Mouse (Mus musculus) hindbrain, embryonic 14.5 days (tissue): Measurements from ENCODE around the gene Lrch1. TPM values are rescaled to one million over a fixed set of nuclear protein-coding genes. Genes with fewer than 3 reads are reported as not detected.

Source experiments
- ATAC-seq: fragments of 200-750 bp; cut with Nextera tagmentation; 2 replicates; pipeline ENCODE4 v1.8.0; 2017; ENCODE audit warnings: moderate number of reproducible peaks, mild to moderate bottlenecking, moderate TSS enrichment, moderate library complexity; ENCODE audit not compliant: low FRiP score
- DNase-seq: peaks from one replicate; pipeline ENCODE4 v3.0.0-alpha.2; 2015; ENCODE audit warnings: low spot score
- H3K27ac ChIP-seq: fragments of 300-500 bp; sonication (generic); 2 replicates; pipeline ENCODE4 v1.5.1; 2014; ENCODE audit warnings: mild to moderate bottlenecking, moderate library complexity
- H3K27me3 ChIP-seq: fragments of 300-500 bp; sonication (generic); 2 replicates; pipeline ENCODE4 v1.6.1; 2014; ENCODE audit warnings: mild to moderate bottlenecking, low read length, mixed read lengths; ENCODE audit not compliant: control insufficient read depth, insufficient read depth
- H3K36me3 ChIP-seq: fragments of 300-500 bp; sonication (generic); replicated peaks from 2 replicates; pipeline ENCODE4 v1.6.1; 2014; ENCODE audit not compliant: control insufficient read depth, insufficient read depth
- H3K4me1 ChIP-seq: fragments of 300-500 bp; sonication (generic); replicated peaks from 2 replicates; pipeline ENCODE4 v1.6.1; 2014; ENCODE audit warnings: antibody characterized with exemption, low read length, mixed read lengths; ENCODE audit not compliant: control insufficient read depth, insufficient read depth
- H3K4me2 ChIP-seq: fragments of 300-500 bp; sonication (generic); replicated peaks from 2 replicates; pipeline ENCODE4 v1.6.1; 2014; ENCODE audit warnings: mild to moderate bottlenecking, moderate library complexity
- H3K4me3 ChIP-seq: fragments of 300-500 bp; sonication (generic); replicated peaks from 2 replicates; pipeline ENCODE4 v1.5.1; 2014; ENCODE audit warnings: mild to moderate bottlenecking, low read length
- H3K9ac ChIP-seq: fragments of 300-500 bp; sonication (generic); 2 replicates; pipeline ENCODE4 v1.6.1; 2014
- H3K9me3 ChIP-seq: fragments of 300-500 bp; sonication (generic); 2 replicates; pipeline ENCODE4 v1.6.1; 2016; ENCODE audit warnings: low read length; ENCODE audit not compliant: control insufficient read depth
- WGBS: fragments of 180-500 bp; shearing (Covaris S2); extraction: QIAGEN DNeasy Blood & Tissue Kit; methylation state at CpG from one replicate; pipeline ENCODE4 v1.1.7; 2014; 5-methylcytosine and 5-hydroxymethylcytosine counted together
- polyA plus RNA-seq: library from polyadenylated mRNA; unstranded; fragments of >200 nt; fragmentation: Nextera tagmentation; extraction: Ambion mirVana; gene quantifications from 2 replicates; pipeline ENCODE4 v1.2.1, GENCODE M21; 2014

Gene Lrch1
- polyA plus RNA-seq, 1 experiment from 2014 or later: 22.0 TPM

DNA sequence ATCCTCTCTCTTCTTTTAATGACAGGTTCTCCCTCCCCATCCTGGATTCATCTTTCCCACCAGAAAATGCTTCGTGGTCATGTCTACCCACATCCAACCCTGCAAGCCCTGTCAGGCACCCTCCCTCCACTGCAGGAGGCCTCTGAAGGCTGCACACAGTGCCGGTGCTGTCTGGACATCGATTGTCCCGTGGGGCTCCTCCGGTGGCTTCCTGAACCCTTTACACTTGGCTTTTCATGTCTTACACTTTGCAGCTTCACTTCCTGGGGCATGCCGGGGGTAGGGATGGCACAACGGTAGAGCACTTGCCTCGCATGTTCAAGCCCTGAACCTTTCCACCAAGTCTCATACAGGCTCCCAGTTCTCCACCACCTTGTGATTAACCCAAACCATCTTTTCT, 4.7 kb downstream of the Lrch1 start:
- no peak for DNase-seq
- no peak overlapping the region for H3K9ac ChIP-seq
- H3K27ac ChIP-seq: no peak overlapping the region
- no peak overlapping the region for H3K4me3 ChIP-seq
- no peaks in the 10 kb centered on the region for H3K27me3 ChIP-seq
- ATAC-seq: no peak
- no peaks in the 10 kb centered on the region for H3K36me3 ChIP-seq
- WGBS: 81% methylated on average over 8 of the region's 8 CpGs
- no peaks in the 10 kb centered on the region for H3K9me3 ChIP-seq
- no peak overlapping the region for H3K4me2 ChIP-seq
- peaks cover 15% of the 10 kb centered on the region for H3K4me1 ChIP-seq

DNA sequence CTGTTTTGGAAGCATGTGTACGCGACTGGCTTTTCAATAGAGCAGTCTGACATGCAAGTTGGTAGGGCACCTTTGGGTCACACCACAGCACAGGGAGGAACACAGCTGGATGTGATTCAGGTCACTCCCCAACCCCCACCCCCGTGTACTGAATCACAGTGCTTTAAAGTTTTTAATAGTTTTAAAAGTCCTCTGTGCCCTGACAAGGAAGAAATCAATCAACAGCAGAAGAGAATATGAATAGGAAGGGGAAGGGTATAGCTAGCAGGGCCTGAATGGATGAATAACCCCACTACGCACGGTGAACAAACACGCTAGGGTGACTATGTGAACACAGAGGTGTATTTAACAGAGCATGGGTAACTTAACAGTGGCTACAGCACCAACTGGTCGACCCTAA, 6.1 kb downstream of the Lrch1 start:
- no peak overlapping the region for H3K4me2 ChIP-seq
- DNase-seq (no peak), ATAC-seq (no peak)
- H3K4me3 ChIP-seq: no peak overlapping the region
- H3K9ac ChIP-seq: no peak overlapping the region
- peaks cover 14% of the 10 kb centered on the region for H3K4me1 ChIP-seq
- H3K9me3 ChIP-seq: no peaks in the 10 kb centered on the region
- H3K36me3 ChIP-seq: no peaks in the 10 kb centered on the region
- WGBS: 78% methylated on average over 7 of the region's 7 CpGs
- no peaks in the 10 kb centered on the region for H3K27me3 ChIP-seq
- H3K27ac ChIP-seq: no peak overlapping the region

DNA sequence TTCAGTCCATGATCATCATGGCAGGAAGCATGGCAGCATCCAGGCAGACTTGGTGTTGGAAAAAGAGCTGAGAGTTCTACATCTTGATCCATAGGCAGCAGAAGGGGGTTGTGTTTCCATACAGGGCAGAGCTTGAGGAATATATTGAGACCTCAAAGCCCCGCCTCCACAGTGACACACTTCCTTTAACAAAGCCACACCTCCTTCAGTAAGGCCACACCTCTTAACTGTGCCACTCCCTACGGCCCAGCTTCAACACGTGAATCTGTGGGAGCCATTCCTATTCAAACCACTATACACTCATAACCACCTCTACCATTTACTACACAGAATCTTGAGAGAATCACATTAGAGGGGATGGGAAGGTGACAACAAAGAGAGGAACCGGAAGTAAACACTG, 6.9 kb downstream of the Lrch1 start:
- Histone ChIP-seq H3K36me3 (no peaks in the 10 kb centered on the region), H3K27ac (no peak overlapping the region), H3K4me3 (no peak overlapping the region), H3K27me3 (no peaks in the 10 kb centered on the region), H3K4me1 (peaks cover 7% of the 10 kb centered on the region), H3K9me3 (no peaks in the 10 kb centered on the region), H3K9ac (no peak overlapping the region), H3K4me2 (no peak overlapping the region)
- DNase-seq (no peak), ATAC-seq (no peak)
- WGBS: 92% methylated on average over 4 of the region's 4 CpGs

DNA sequence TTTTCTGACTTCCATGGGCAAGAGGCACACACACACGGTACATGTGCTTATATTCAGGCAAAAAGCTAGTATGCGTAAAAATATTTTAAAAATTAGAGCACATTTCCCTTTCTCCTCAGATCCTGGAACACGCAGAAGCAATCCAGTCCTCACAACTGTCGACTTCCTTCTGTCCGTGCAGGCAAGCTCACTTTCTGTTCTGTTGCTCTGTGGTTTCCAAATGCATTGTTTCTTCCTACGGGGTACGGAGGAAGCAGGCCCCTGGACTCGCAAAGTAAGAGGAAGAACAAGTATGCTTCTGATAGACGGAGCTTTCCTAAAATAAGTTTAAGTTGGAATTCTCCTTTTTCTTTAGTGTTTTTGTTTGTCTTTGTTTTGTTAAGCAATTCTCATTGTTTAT, 8.3 kb downstream of the Lrch1 start:
- no peaks in the 10 kb centered on the region for H3K4me1 ChIP-seq
- no peak overlapping the region for H3K9ac ChIP-seq
- 72% methylated on average over 9 of the region's 9 CpGs for WGBS
- H3K4me2 ChIP-seq: no peak overlapping the region
- H3K27ac ChIP-seq: no peak overlapping the region
- no peaks in the 10 kb centered on the region for H3K9me3 ChIP-seq
- DNase-seq (no peak), ATAC-seq (no peak)
- no peaks in the 10 kb centered on the region for H3K36me3 ChIP-seq
- H3K4me3 ChIP-seq: no peak overlapping the region
- H3K27me3 ChIP-seq: no peaks in the 10 kb centered on the region

DNA sequence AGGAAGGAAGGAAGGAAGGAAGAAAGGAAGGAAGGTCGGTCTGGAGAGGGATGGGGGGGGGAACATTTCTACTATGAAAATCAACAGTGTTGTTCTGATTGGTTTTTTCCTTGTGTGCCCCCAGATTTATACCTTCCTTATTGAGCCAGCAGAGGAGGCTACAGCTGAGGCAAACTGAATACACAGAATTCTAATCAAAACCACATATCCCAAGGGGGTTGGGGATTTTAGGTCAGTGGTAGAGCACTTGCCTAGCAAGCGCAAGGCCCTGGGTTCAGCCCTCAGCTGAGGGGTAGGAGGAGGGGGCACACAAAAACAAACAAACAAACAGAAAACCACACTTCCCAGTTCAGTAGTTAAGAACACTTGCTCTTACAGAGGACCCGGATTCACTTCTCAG, 8.8 kb downstream of the Lrch1 start:
- no peak overlapping the region for H3K9ac ChIP-seq
- H3K27me3 ChIP-seq: no peaks in the 10 kb centered on the region
- H3K4me3 ChIP-seq: no peak overlapping the region
- H3K9me3 ChIP-seq: no peaks in the 10 kb centered on the region
- no peak overlapping the region for H3K4me2 ChIP-seq
- DNase-seq: no peak
- no peaks in the 10 kb centered on the region for H3K36me3 ChIP-seq
- ATAC-seq: no peak
- 74% methylated on average over 3 of the region's 3 CpGs for WGBS
- H3K4me1 ChIP-seq: no peaks in the 10 kb centered on the region
- H3K27ac ChIP-seq: no peak overlapping the region

DNA sequence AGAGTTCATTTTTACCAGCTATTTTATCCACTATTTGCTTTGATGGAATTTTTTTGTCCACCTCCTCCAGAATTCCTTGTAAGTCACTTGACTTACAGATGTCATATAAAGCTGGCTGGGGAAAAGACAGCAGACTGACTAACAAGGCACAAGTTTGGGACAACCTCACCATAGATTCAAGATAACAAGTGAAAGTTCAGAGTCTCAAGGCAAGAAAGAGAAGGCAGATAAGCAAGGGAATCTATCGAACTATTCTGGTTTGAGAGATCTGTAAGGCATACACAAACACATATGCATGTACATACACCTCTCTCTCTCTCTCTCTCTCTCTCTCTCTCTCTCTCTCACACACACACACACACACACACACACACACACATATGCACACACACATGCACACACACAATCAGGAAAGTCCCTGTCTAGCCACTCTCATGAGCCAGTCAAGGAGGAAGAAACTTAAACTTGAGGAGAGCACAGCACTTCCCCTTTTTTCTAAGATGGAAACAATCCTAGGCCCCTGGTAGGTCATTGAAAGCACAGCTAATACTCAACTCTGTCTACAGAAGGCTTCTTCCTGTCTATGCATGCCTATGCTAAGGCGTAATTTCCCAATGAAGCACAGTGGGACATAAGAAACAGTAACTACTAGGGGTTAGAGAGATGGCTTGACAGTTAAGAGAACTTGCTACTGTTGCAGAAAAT, 11.0 kb downstream of the Lrch1 start:
- H3K27me3 ChIP-seq: no peaks in the 10 kb centered on the region
- H3K9me3 ChIP-seq: no peaks in the 10 kb centered on the region
- no peak for DNase-seq
- 96% methylated on average over 2 of the region's 2 CpGs for WGBS
- ATAC-seq: no peak
- no peak overlapping the region for H3K27ac ChIP-seq
- no peak overlapping the region for H3K9ac ChIP-seq
- H3K36me3 ChIP-seq: no peaks in the 10 kb centered on the region
- H3K4me3 ChIP-seq: no peak overlapping the region
- no peaks in the 10 kb centered on the region for H3K4me1 ChIP-seq
- no peak overlapping the region for H3K4me2 ChIP-seq

DNA sequence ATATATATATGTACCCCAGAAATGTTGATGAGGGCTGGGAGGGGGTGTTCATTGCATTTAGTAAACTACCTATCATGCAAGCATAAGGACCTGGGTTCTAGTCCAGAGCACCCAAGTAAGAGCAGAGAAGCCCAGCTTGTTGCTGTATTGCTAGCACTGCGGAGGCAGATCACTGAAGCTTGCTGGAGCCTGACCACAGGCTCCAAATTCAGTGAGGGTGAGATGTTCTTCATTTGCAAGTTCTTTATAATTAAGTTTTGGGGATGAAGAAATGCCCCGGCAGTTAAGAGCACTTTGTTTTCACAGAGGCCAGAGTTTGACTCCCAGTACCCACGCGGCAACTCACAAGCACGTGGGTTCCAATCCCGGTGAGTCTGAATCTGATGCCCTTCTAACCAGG, 12.6 kb downstream of the Lrch1 start:
- Histone ChIP-seq H3K4me2 (no peak overlapping the region), H3K9me3 (no peaks in the 10 kb centered on the region), H3K9ac (no peak overlapping the region), H3K27ac (no peak overlapping the region), H3K27me3 (no peaks in the 10 kb centered on the region), H3K4me3 (no peak overlapping the region), H3K4me1 (no peaks in the 10 kb centered on the region), H3K36me3 (no peaks in the 10 kb centered on the region)
- 94% methylated on average over 6 of the region's 6 CpGs for WGBS
- DNase-seq: no peak
- no peak for ATAC-seq

DNA sequence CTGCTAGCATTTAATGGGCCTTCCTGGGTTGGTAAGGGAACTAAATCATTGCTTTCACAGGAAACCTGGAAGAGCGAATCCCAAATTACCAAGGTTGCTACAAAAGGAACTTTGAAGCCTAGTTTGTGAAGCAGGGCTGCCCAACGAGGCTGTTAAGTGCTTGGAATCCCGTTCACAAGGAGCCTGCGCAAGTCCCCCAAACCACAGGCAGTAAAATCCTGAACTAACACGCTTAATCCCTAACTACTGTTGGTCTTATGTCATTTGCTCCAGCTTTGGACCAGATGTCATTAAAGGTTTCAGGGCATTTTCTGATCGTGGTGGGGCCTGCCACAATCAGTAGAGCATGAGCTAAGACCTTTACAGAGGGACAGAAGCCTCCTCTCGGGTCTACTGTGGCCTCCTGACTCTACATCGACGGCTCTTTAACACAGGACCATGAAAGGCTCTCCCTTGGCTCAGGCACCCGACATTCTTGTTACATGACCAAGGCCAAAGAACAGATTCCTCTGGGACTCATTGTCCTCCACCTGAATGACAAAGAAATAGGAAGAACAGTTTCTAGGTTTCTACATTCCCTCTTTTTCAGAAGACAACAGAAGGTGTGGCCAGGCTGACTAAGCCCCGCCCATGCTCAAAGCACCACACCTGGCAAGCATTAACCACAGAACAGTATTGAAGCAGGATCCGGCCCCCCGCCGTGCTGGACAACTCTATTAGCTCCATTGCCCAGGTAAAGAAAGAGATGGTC, 13.5 kb downstream of the Lrch1 start:
- WGBS: 88% methylated on average over 14 of the region's 14 CpGs
- Histone ChIP-seq H3K9ac (no peak overlapping the region), H3K27me3 (no peaks in the 10 kb centered on the region), H3K27ac (no peak overlapping the region), H3K4me3 (no peak overlapping the region), H3K36me3 (no peaks in the 10 kb centered on the region), H3K4me1 (no peaks in the 10 kb centered on the region), H3K9me3 (no peaks in the 10 kb centered on the region), H3K4me2 (no peak overlapping the region)
- no peak for ATAC-seq
- DNase-seq: no peak

DNA sequence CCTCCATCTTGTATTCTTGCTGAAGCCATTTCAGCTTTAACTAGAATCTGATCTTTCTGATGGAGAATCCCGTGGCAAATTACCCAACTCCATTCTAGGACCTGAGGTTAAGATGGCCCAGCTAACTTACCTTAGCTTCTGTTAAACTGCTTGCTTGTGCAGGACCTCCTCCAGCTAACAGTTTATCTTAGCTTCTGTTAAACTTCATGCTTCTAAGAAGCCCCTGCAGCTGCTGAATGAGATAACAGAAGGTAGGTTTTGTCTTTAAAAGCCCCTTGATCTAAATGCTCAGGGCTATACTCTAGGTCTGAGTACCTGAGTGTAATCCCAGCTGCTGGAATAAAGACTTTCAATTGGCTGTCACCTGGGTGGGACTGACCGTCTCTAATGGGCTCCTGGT, 17.9 kb downstream of the Lrch1 start:
- H3K4me2 ChIP-seq: no peak overlapping the region
- 85% methylated on average over 2 of the region's 2 CpGs for WGBS
- no peak overlapping the region for H3K27ac ChIP-seq
- DNase-seq: no peak
- H3K4me3 ChIP-seq: no peak overlapping the region
- no peak overlapping the region for H3K9ac ChIP-seq
- ATAC-seq: no peak
- no peaks in the 10 kb centered on the region for H3K36me3 ChIP-seq
- H3K9me3 ChIP-seq: no peaks in the 10 kb centered on the region
- H3K27me3 ChIP-seq: no peaks in the 10 kb centered on the region
- H3K4me1 ChIP-seq: peaks cover 13% of the 10 kb centered on the region; the same call in 1 of the 2 replicates
